In the genomic region with DNA sequence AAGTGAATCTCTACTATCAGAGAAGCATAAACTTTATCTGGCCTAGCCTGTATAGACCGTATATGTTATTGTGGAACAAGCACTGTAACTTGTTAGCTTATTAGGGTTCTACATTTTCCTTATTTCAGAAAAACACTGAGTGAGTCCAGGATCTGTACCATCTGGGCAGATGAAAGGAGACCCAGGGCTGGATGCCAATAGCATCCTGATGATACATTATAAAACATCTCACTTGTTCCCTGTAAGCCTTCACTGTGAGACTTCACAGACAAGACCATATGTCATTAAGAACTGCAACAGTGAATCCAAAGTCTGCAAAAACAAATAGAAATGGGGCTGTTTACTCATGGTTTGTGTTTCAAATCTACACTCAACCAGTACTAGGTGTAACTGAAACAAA, we compare ENCODE assay signal across 19 mouse cellular contexts.
A peak's percentile ranks its signal among the peaks of the same experiment; 100 is the strongest.
DNase-seq lines count a peak whose midpoint lies in the region.
"Had no signal": no experiment of that assay in that cellular context is flagged by ENCODE, and none has a peak within 500 bp of the region (broad histone marks: within the 10 kb centered on the region; RNA-seq: fewer than 3 reads in every experiment).

No protein-coding gene starts in this region.

- DNase-seq in cerebellum, postnatal 10 days, result peak; percentile 1 to 3
- DNase-seq in cerebellum, adult 8-10 months, result no peak
- peak; percentile 6 to 17 for DNase-seq in left cerebral cortex, adult 9 months (ENCODE audit: low spot score in 2 of 2)
- no peak for DNase-seq in left cerebral cortex, adult 11 months (ENCODE audit: low spot score)
- peak; percentile 5 to 7 for DNase-seq in right cerebral cortex, adult 2 months (ENCODE audit: low spot score in 2 of 2)
- DNase-seq in right cerebral cortex, postnatal 14 days, result no peak
- peak; percentile 13 for DNase-seq in telencephalon, adult 2 months (ENCODE audit: low read depth, low spot score)
- DNase-seq in lung, postnatal 36 days, result no peak
- DNase-seq: adrenal gland, adult 2 months; adrenal gland, postnatal 36 days; cerebellum, adult 9-11 months; heart, adult 2 months; heart, postnatal 10 days; kidney, adult 18-20 months; kidney, postnatal 36 days; liver; lung, adult 2 months; lung, postnatal 14 days; thymus, postnatal 14 days had no signal

Comparison
In these comparisons a context has a peak if more than half of its experiments do, and no peak if none do; other contexts are left out.
1. DNase-seq: peak in cerebellum, postnatal 10 days (2 of 2), left cerebral cortex, adult 9 months (2 of 2), right cerebral cortex, adult 2 months (2 of 2) and telencephalon, adult 2 months (single experiment); none in cerebellum, adult 8-10 months (single experiment), left cerebral cortex, adult 11 months (single experiment), right cerebral cortex, postnatal 14 days (single experiment) and lung, postnatal 36 days (single experiment).